Mouse (Mus musculus): ENCODE data around the gene Eci3. TPM values are rescaled to one million over a fixed set of nuclear protein-coding genes. Genes with fewer than 3 reads are reported as not detected.

Gene Eci3
- total RNA-seq, 2 experiments from 2014 or later: 0.89 to 1.1 TPM

- DNase-seq (ENCODE audit: low spot score in 2 of 2): peak in 1 of 2 experiments; percentile 60
Observed at GRCm38 (mm10) chr13:34934931-34935644, 28.5 kb downstream of the Eci3 start.

DNA sequence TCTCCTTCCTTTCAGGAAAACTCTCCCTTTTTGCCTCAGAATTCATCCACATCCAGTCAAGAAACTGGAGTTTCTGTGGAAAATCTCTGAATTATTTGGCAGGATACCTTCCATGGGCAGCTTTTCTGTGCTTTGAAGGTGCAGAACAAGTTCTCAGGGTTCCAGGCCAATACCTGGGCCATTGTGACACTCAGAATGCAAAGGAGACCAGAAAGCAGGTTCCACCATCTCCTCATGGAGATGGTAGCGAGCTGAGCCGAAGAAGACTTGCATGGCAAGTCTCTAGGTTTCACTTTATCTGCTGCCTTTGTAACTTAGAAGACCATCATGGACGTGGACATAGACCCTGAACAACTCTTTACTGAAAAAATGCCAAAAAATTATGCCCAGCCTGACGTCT is 39.4 kb downstream of the Eci3 start, which contains the start of the genes Fam217a and 4933417A18Rik:
Gene Fam217a (minus strand): TSS at position 101 of the 400 bp plus-strand sequence.
Gene 4933417A18Rik (plus strand): TSS at position 200 of the 400 bp plus-strand sequence.
- no peak for DNase-seq (ENCODE audit: low spot score in 2 of 2)

GRCm38 (mm10) chr13:34916520-34917167 is 47.0 kb downstream of the Eci3 start:
- DNase-seq (ENCODE audit: low spot score in 2 of 2): no peak

DNA sequence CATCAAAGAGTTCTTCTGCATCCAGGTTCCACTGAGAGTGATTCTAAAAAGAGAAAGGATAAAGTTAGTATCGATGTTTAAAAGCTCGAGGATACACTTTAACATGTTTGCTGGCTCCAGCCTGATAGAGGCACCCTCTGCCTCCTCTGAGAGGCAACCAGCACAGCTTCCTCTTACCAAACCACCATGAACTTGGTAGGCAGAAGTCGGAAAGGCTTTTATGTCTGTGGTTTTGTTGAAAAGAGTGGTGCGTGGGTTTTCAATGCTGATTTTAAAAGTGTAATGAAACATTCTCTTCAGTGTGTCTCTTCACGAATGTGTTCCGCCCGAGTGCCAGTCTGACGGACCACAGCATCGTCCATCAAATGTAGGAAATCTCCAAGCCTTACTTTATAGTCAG is 49.0 kb downstream of the Eci3 start:
- DNase-seq (ENCODE audit: low spot score in 2 of 2): no peak

Other genes with a start within 250 kb of the Eci3 start
- gene Fam50b, start 229.0 kb downstream of the Eci3 start, total RNA-seq (2021): not detected
- 10 to 100 TPM; 86.1 to 90.0 TPM for gene Prpf4b, start 88.5 kb downstream of the Eci3 start, total RNA-seq (2021)
- 1 to 10 TPM in 1 of 2 experiments, under 1 TPM in 1; 0.97 to 1.4 TPM for gene Fam217a, start 39.5 kb downstream of the Eci3 start, total RNA-seq (2021)
- not detected for gene 4933417A18Rik, start 39.4 kb downstream of the Eci3 start, total RNA-seq (2021)
- 10 to 100 TPM; 44.0 to 49.8 TPM for gene Eci2, start 63.3 kb upstream of the Eci3 start, total RNA-seq (2021)

All from layer of hippocampus, adult 18-20 months (tissue).